Mouse (Mus musculus): Measurements from ENCODE around the gene Cep41.

The Cep41 gene

DNA sequence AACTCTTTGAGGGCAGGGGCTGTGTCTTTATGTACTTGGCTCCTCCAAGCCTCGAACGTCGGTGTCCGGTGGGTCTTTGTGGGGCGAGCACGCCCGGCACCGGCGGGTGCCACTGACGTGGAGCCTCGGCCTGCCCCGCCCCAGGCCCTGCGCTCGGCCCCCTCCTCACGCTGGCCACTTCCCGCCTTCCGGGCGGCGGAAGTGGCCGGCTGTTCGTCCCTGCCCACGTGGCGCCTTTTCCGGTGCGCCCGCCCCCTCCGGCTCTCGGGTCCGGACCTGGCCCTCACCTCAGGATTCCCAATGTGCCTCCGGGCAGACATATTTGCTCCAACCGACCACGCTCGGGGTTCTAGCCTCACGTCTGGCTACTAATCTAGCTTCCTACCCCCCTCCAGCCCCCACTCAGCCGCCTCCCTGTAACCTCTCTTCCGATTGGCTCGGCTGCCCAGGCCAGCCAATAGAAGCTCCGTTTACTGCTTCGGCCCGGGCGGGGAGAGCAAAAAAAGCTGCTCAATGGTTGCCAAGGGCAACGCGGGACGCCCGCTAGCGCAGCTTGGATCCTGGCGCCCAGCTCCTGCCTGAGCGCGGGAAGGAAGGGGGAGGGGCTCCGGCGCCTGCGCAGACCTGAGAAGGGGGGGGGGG is at the start of gene Cep41:
TSS of gene Cep41 (minus strand) at position 400 of the 642 bp plus-strand sequence.
- in situ Hi-C loops (cut with MboI; ENCODE audit: low sequenced_read_pairs) = no loop called here

GRCm38 (mm10) chr6:30739177-30739747 is 45.7 kb upstream of the Cep41 start:
- in situ Hi-C loops (cut with MboI; ENCODE audit: low sequenced_read_pairs) = no loop called here

GRCm38 (mm10) chr6:30738464-30739006 is 45.0 kb upstream of the Cep41 start:
- in situ Hi-C loops (cut with MboI; ENCODE audit: low sequenced_read_pairs) = no loop called here

- in situ Hi-C loops (cut with MboI; ENCODE audit: low sequenced_read_pairs) = no loop called here
Measured at GRCm38 (mm10) chr6:30737548-30738463, 44.3 kb upstream of the Cep41 start.

GRCm38 (mm10) chr6:30736864-30737547 is 43.5 kb upstream of the Cep41 start:
- in situ Hi-C loops (cut with MboI; ENCODE audit: low sequenced_read_pairs) = no loop called here

DNA sequence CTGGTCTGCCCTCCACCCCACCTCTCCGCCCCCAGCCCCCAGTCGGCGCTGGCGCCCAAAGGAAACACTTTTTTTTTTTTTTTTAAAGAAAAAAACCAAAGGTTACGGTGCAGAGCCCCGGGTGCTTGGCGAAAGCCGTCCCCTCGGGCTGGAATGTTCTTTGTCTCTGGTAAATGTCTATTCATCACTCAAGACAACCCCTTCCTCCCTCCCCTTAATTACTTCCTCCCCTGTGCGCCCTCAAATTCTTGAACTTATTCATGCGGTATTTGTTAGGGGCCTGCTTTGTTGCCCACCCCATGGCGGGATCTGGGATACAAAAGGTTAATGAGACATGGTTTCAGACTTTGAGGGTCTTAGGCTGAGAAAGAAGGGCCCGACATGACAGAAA is 42.8 kb upstream of the Cep41 start:
- in situ Hi-C loops (cut with MboI; ENCODE audit: low sequenced_read_pairs) = no loop called here

GRCm38 (mm10) chr6:30735728-30736371 is 42.3 kb upstream of the Cep41 start:
- in situ Hi-C loops (cut with MboI; ENCODE audit: low sequenced_read_pairs) = no loop called here

GRCm38 (mm10) chr6:30734988-30735727 is 41.6 kb upstream of the Cep41 start:
- in situ Hi-C loops (cut with MboI; ENCODE audit: low sequenced_read_pairs) = no loop called here

DNA sequence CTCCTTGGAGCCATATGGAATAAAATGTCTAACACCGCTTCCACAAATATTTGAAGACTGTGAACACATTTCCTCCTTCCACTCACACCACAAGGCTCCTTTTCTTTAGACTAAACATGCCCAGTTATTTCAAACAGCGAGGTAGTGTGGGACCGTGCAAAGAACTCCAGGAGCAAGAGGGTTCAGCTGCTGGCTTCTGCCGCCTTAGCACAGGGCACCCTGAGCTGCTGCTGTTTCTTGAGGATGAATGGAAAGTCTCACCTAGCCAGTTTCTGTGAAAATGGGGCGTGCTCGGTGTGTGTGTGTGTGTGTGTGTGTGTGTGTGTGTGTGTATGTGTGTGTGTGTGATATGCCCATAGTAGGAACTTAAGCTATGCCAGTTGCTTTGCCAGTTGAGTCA is 40.9 kb upstream of the Cep41 start:
- in situ Hi-C loops (cut with MboI; ENCODE audit: low sequenced_read_pairs) = no loop called here

DNA sequence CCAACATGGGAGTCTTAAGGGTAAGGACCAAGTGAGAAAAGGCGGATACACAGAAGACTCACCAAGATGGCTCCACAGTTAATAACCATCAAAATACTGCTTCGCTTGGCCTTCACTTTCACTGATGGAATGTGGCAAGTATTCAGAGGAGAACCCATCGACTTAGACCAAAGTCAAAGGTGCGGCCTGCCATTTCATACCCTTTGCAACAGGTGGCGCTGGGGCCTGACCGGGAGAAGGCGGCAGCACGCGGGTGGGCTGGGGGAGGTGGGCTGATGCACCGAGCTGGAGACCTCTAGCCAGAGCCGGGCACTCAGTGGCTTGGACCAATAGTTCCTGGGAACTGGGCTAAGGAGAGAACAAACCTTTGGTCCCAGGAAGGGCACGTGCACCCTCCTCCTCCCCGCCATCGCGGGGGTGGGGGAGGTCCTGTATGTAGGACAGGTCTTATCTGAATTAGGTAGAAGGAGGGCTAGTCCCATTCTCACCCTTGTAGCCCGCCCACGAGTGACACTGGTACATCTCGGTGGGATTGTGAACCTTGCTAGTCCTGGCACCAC is 39.1 kb upstream of the Cep41 start:
- in situ Hi-C loops (cut with MboI; ENCODE audit: low sequenced_read_pairs) = no loop called here

DNA sequence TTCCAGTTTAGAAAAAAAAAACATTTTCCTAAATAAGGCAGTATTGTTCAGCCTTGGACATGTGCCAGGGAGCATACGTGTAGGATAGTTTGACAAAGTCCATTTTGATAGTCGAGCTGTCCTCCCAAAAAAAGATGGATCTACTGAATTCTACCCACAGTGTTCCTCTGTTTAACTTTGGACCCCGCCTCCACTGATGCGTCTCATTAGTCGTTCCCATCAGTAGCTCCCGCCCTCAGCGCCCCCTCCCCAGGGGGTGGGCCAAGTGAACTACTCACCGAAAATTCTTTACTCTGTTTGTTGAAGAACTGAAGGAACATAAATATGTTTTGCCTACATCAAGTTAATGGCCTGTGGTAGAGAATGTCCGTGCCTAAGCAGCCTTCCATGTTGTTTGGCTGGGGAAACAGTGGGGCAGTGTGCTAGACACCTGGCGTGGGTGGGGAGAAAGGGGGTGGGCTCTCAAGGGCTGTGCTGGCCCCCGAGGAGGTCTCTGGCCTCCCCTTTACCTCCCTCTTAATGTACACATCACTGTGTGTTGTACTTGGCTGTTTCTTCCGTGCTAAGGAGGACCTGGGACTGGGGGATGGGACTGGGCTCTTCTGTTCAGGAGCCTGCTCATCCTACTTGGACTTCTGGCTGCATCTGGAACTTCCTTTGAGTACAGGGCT is 36.9 kb upstream of the Cep41 start:
- in situ Hi-C loops (cut with MboI; ENCODE audit: low sequenced_read_pairs) = no loop called here

DNA sequence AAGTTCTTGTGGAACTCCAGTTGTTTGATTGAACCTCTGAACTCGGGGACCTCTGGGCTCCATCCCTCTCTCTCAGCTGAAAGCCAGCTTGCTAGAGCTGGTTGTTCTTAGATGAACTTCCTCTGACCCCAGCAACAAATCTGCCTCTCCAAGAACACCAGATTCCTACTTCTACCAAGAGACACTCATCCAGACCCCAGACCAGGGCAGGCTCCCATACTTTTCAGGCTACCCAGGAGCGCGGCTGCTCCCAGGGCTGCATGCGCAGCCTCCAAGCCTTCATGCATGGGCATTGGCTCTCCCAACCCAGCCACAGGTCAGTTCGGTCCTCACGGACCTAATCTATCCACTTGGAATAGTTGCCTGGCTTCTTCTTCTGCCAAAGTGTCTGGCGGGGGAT is 29.8 kb upstream of the Cep41 start, which contains the start of gene Mest:
TSS of gene Mest (plus strand) at position 217 of the 400 bp plus-strand sequence.
- in situ Hi-C loops (cut with MboI; ENCODE audit: low sequenced_read_pairs) = no loop called here

DNA sequence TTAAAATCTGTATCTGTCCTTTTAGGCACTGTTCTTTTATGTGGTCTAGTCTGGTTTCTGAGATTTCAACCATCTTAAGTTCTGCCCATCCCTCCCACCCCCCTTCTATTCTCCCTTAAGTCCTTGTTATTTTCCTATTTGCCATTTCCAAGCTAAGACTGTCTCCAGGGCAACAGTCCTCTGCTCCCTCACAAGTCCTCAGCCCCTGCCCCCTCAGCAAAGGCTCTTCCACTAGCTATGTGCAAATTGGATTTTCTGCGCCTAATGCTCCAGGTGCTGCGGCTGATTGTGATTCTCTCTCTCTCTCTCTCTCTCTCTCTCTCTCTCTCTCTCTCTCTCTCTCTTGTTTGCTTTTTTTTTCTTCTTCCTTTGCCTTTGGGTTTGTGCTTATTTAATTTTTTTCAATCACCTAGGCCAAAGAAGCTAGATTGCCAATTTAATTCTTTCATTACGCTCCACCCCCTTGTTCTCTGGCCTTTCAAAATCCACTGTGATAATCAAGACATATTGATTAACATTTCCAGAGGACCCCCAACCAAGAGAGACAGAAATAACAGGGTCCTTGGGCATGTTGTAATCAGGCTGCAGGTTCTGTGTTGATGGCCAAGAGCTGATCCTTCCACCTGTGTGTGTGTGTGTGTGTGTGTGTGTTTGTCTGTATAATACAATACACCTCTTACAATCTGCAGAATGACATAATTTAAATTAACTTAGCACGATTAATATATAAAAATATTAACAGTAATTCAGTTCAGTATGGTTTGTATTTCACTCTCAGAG is 29.0 kb upstream of the Cep41 start:
- in situ Hi-C loops (cut with MboI; ENCODE audit: low sequenced_read_pairs) = no loop called here

DNA sequence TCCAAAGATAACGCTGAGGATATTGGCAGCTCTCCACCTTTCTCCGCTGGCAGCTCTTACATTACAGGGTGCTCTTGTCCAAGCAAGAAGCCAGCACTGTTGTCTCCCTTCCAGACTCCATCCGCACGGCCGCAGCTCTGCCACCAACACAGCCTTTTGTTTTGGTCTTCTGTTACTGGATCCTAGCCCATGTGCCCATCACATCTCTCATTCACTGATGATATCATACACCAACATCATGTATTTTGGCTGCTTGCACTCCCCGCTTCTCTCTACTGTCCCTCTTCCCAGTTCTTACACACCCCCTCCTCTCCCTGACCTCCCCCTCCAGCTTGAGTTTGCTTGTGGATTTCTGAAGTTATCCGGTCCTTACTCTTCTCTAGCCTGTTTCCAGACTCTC is 23.2 kb upstream of the Cep41 start:
- in situ Hi-C loops (cut with MboI; ENCODE audit: low sequenced_read_pairs) = no loop called here

- in situ Hi-C loops (cut with MboI; ENCODE audit: low sequenced_read_pairs) = no loop called here
Measured at GRCm38 (mm10) chr6:30714891-30715471, 21.4 kb upstream of the Cep41 start.

GRCm38 (mm10) chr6:30713896-30714295 is 20.3 kb upstream of the Cep41 start:
- in situ Hi-C loops (cut with MboI; ENCODE audit: low sequenced_read_pairs) = no loop called here

GRCm38 (mm10) chr6:30713455-30713854 is 19.9 kb upstream of the Cep41 start:
- in situ Hi-C loops (cut with MboI; ENCODE audit: low sequenced_read_pairs) = no loop called here

DNA sequence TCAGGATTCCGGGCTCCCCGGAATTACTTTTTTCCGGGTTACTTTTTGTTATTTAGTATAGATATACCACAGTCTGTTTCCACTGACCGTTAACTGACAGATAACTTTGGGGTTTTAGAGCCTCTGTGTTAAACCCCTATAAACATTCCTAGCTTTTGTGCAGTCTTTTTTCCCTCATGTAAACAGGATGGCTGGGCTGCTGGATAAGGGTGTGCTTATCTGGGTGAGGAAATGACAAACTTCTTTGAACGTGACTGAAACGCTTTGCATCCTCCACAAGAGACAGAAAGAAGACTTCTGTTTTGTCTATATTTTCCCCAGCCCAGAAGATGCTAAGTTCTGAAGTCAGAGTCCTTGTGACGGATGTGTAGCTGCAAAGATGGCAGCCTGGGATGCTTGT is 18.9 kb upstream of the Cep41 start:
- in situ Hi-C loops (cut with MboI; ENCODE audit: low sequenced_read_pairs) = no loop called here
